Mouse (Mus musculus): ENCODE results near the gene Dot1l.

GRCm38 (mm10) chr10:80710834-80711233, 44.2 kb upstream of the Dot1l start:
- TF ChIP-seq POLR2A (IDR thresholded peaks at IDR 0.05; ENCODE audit: low read depth, low read length) (no peak), CTCF (IDR thresholded peaks at IDR 0.05; ENCODE audit: borderline replicate concordance, insufficient read depth, low read length) (no peak)

All from embryonic fibroblast, embryonic 13.5 days (primary cell).